Mouse (Mus musculus) ES-Bruce4 (cell line): ENCODE data around the gene Pdss1. TPM values are rescaled to one million over a fixed set of nuclear protein-coding genes. Genes with fewer than 3 reads are reported as not detected.
A peak's percentile ranks its signal among the peaks of the same experiment; 100 is the strongest.

Experiments
- H3K27ac ChIP-seq: 2 replicates; pipeline ENCODE4 v1.5.1; 2012; ENCODE audit warnings: low read length, inconsistent platforms; ENCODE audit not compliant: insufficient read depth
- H3K27me3 ChIP-seq: 2 replicates; pipeline ENCODE4 v1.6.1; 2012; ENCODE audit warnings: mild to moderate bottlenecking, low read length, inconsistent platforms; ENCODE audit not compliant: control insufficient read depth, poor library complexity, insufficient read depth, severe bottlenecking
- H3K36me3 ChIP-seq: 2 replicates; pipeline ENCODE4 v1.6.1; 2012; ENCODE audit warnings: inconsistent platforms, mild to moderate bottlenecking, low read length, moderate library complexity; ENCODE audit not compliant: control insufficient read depth, poor library complexity, insufficient read depth, severe bottlenecking
- H3K4me1 ChIP-seq: one replicate; pipeline ENCODE4 v1.8.1; 2011; ENCODE audit warnings: low read length; ENCODE audit not compliant: control insufficient read depth, insufficient read depth
- H3K4me3 ChIP-seq: 2 replicates; pipeline ENCODE4 v1.5.1; 2011; ENCODE audit warnings: low read depth, mild to moderate bottlenecking, low read length
- H3K9ac ChIP-seq: 2 replicates; pipeline ENCODE4 v1.6.1; 2012; ENCODE audit warnings: low read depth, mild to moderate bottlenecking, inconsistent platforms; ENCODE audit not compliant: poor library complexity, severe bottlenecking
- H3K9me3 ChIP-seq: replicated peaks from 2 replicates; pipeline ENCODE4 v1.6.1; 2012; ENCODE audit warnings: mild to moderate bottlenecking, low read length, inconsistent platforms; ENCODE audit not compliant: control insufficient read depth, poor library complexity, insufficient read depth, severe bottlenecking
- CTCF ChIP-seq: IDR thresholded peaks from one replicate; pipeline ENCODE4 v1.8.1; 2011; ENCODE audit warnings: low read depth, low read length
- EP300 ChIP-seq: IDR thresholded peaks from 2 replicates; pipeline ENCODE4 v1.6.1; 2011; ENCODE audit warnings: low read depth, low read length; ENCODE audit not compliant: insufficient read depth
- POLR2A ChIP-seq: IDR thresholded peaks from one replicate; pipeline ENCODE4 v1.8.1; 2011; ENCODE audit warnings: low read length; ENCODE audit not compliant: insufficient read depth
- polyA plus RNA-seq: library from polyadenylated mRNA; stranded (reverse); fragments of >200 nt; gene quantifications from 2 replicates; pipeline ENCODE4 v1.2.4, GENCODE M21; 2011; ENCODE audit warnings: low read depth; ENCODE audit not compliant: missing spikeins, insufficient read depth, insufficient read length

The Pdss1 gene
- polyA plus RNA-seq, 1 experiment, result 24.1 TPM

DNA sequence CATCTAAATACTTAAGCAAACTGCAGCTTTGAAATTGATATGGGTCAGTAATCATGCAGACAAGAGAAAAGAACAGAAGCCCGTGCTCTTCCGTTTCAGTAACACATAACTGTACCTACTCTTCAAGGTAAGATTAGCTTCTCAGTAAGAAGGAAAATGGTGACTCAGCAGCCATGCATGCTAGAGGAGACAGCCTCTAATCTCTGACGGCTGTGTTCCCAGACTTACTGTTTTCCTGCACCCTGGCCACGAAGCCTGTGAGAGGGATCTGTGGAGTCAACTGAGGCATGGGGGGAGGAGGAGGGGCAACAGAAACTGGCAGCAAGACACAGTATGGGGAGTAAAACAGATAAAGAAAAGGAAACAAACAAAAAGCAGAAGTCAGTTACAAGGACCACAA is 54.6 kb downstream of the Pdss1 start:
- H3K27me3 ChIP-seq, result no peaks in the 10 kb centered on the region
- no peaks in the 10 kb centered on the region for H3K36me3 ChIP-seq
- H3K9me3 ChIP-seq, result no peaks in the 10 kb centered on the region
- H3K9ac ChIP-seq, result no peak overlapping the region
- no peak overlapping the region for H3K27ac ChIP-seq
- H3K4me3 ChIP-seq, result no peak overlapping the region
- no peak for TF ChIP-seq EP300
- no peak for TF ChIP-seq CTCF
- no peak for TF ChIP-seq POLR2A
- no peaks in the 10 kb centered on the region for H3K4me1 ChIP-seq

DNA sequence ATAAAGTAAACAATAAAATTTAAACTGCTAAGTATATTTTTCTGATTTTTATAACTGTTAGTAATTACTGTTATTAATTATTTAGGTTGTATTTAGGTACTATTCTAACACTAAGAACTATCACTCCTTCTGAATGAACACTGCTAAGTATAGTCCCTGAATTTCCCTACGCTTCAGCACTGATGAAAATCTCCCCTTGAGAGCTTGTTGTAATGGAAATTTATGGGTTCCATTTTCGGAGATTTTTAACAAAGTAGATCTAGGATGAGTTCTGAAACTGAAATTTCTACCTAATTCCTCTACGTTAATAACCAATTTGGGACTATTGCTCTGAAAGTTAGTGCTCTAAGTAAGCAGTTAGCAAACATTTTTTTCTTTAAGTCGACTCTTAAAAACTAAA is 59.0 kb downstream of the Pdss1 start:
- Histone ChIP-seq H3K27ac (no peak overlapping the region), H3K36me3 (no peaks in the 10 kb centered on the region), H3K9me3 (no peaks in the 10 kb centered on the region), H3K9ac (no peak overlapping the region), H3K27me3 (no peaks in the 10 kb centered on the region), H3K4me1 (no peaks in the 10 kb centered on the region), H3K4me3 (no peak overlapping the region)
- TF ChIP-seq POLR2A (no peak), EP300 (no peak), CTCF (no peak)

DNA sequence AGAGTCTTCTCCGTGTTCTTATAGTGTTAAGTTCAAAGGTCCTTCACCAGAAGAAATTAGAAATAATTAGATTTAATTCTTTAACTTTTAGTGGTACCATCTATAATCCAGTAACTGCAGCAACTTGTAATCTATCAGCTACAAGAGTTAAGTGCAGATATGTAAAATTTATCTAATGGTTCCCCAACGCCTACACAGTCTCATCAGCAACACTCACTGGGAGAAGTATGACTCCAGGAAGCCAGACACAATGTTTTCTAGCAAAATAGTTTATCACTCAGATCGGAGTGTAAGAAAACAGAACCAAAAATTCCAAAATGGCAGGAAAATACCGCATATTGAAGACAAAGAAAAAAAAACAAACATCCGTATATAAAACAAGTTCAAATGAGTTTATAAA is 60.6 kb downstream of the Pdss1 start:
- Histone ChIP-seq H3K27ac (no peak overlapping the region), H3K9ac (no peak overlapping the region), H3K4me1 (no peaks in the 10 kb centered on the region), H3K36me3 (no peaks in the 10 kb centered on the region), H3K4me3 (no peak overlapping the region), H3K27me3 (no peaks in the 10 kb centered on the region), H3K9me3 (no peaks in the 10 kb centered on the region)
- no peak for TF ChIP-seq EP300
- TF ChIP-seq CTCF, result no peak
- TF ChIP-seq POLR2A, result no peak

DNA sequence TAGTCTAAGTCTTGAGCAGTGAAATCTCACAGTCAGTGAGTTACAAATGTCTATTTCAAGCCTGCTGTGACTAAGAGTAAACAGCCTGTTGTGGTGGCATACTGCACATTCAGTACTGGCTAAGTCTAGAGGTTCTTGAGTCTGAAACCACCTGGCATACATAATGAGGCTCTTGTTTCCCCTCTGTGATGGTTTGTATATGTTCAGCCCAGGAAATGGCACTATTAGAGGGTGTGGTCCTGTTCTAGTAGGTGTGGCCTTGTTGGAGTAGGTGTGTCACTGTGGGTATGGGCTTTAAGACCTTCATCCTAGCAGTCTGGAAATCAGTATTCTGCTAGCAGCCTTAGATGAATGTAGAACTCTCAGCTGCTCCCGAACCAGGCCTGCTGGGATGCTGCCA is 62.1 kb downstream of the Pdss1 start:
- TF ChIP-seq CTCF, result no peak
- no peak for TF ChIP-seq EP300
- no peak for TF ChIP-seq POLR2A
- no peak overlapping the region for H3K9ac ChIP-seq

DNA sequence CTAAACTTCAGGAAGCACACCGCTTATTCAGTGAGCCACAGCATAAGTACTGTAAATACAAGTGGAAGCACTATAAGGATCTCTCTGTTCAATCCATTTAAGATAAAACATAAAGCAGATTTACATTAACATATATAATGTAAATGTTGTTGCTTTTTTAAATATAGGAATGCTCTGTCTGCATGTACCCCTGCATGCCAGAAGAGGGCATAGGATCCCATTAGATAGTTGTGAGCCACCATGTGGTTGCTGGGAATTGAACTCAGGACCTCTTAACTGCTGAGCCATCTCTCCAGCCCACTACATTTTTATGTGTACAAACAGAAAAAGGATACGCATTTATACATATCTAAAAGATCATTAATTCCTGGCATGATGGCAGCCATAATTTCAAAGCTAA is 66.4 kb downstream of the Pdss1 start:
- Histone ChIP-seq H3K36me3 (no peaks in the 10 kb centered on the region), H3K4me1 (no peaks in the 10 kb centered on the region), H3K27me3 (no peaks in the 10 kb centered on the region), H3K4me3 (no peak overlapping the region), H3K9ac (no peak overlapping the region), H3K27ac (no peak overlapping the region), H3K9me3 (no peaks in the 10 kb centered on the region)
- TF ChIP-seq EP300 (no peak), CTCF (no peak), POLR2A (no peak)

More for the DNA sequence above, 62.1 kb downstream of the Pdss1 start:
- H3K4me3 ChIP-seq, result no peak overlapping the region
- H3K36me3 ChIP-seq, result no peaks in the 10 kb centered on the region
- no peaks in the 10 kb centered on the region for H3K4me1 ChIP-seq
- 0 out of 2 replicates have a peak overlapping the region, but pooled peaks have one; percentile 31 for H3K27ac ChIP-seq
- no peaks in the 10 kb centered on the region for H3K27me3 ChIP-seq
- no peaks in the 10 kb centered on the region for H3K9me3 ChIP-seq

DNA sequence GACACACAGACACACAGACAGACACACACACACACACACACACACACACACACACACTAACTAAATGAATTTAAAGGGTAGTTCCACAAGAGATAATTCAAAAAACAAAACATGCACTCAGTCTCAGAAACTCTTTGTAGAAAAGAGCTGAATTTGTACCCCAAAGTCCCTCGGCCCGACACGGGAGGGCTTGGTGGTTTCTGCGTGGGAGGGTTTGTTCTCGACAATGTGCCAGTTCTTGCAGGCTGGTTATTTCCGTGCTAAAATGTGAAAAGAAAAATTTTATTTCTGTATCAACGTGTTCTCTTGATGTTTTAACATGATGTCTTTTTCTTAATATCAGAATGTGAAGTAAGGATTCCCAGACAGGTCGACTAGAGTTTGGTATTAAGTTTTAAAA is 66.9 kb downstream of the Pdss1 start:
- H3K9ac ChIP-seq, result no peak overlapping the region
- H3K36me3 ChIP-seq, result no peaks in the 10 kb centered on the region
- no peaks in the 10 kb centered on the region for H3K4me1 ChIP-seq
- no peak overlapping the region for H3K4me3 ChIP-seq
- TF ChIP-seq POLR2A, result no peak
- TF ChIP-seq EP300, result no peak
- no peak for TF ChIP-seq CTCF
- H3K27ac ChIP-seq, result no peak overlapping the region
- no peaks in the 10 kb centered on the region for H3K27me3 ChIP-seq
- H3K9me3 ChIP-seq, result no peaks in the 10 kb centered on the region
